Mouse (Mus musculus) megakaryocyte progenitor cell, adult 5-6 weeks (primary cell): ENCODE results near the gene H2-Eb1. TPM values are rescaled to one million over a fixed set of nuclear protein-coding genes. Genes with fewer than 3 reads are reported as not detected.

Source experiments
- ATAC-seq: replicated peaks from 2 replicates; pipeline ENCODE4 v1.8.0; 2016; ENCODE audit warnings: mild to moderate bottlenecking, moderate TSS enrichment, inconsistent platforms; ENCODE audit not compliant: poor library complexity
- total RNA-seq, 2 experiments: library from RNA; stranded (forward) in 1 of 2; stranded (reverse) in 1 of 2; fragments of 157-497, 149-512 nt in 1 of 2; fragments of 200-1000 nt in 1 of 2; gene quantifications; 2 replicates each; pipeline versions ENCODE4 v1.2.3 to v1.2.4; 2015 to 2017

Gene H2-Eb1
- 5.0 and 5.6 TPM in 2 replicates for total RNA-seq (2015)
- total RNA-seq (2017): 11.2 and 17.2 TPM in 2 replicates

- ATAC-seq: peak; percentile 89
Measured at GRCm38 (mm10) chr17:34305380-34306030, at the start of gene H2-Eb1. H2-Eb1 (plus strand) TSS chr17:34305867.

- ATAC-seq: no peak
Measured at GRCm38 (mm10) chr17:34256501-34256900, 49.2 kb upstream of the H2-Eb1 start.

GRCm38 (mm10) chr17:34257594-34258375 lies 47.9 kb upstream of the H2-Eb1 start, which contains the start of gene H2-Ab1:
H2-Ab1 (plus strand) TSS chr17:34257689.
- peak; percentile 97 for ATAC-seq

- ATAC-seq: no peak
Measured at GRCm38 (mm10) chr17:34260551-34260950, 45.1 kb upstream of the H2-Eb1 start.

- ATAC-seq: peak; percentile 27; the same call in 1 of the 2 replicates
Measured at GRCm38 (mm10) chr17:34261502-34261901, 44.2 kb upstream of the H2-Eb1 start.

- ATAC-seq: peak; percentile 85
Measured at GRCm38 (mm10) chr17:34263068-34263467, 42.6 kb upstream of the H2-Eb1 start.

- ATAC-seq: peak; percentile 45
Measured at GRCm38 (mm10) chr17:34263811-34264371, 41.8 kb upstream of the H2-Eb1 start.

GRCm38 (mm10) chr17:34264452-34265351 lies 41.0 kb upstream of the H2-Eb1 start:
- peak; percentile 32; the same call in 1 of the 2 replicates for ATAC-seq

GRCm38 (mm10) chr17:34268262-34268661 lies 37.4 kb upstream of the H2-Eb1 start:
- no peak for ATAC-seq

- ATAC-seq: no peak
Measured at GRCm38 (mm10) chr17:34268748-34269147, 36.9 kb upstream of the H2-Eb1 start.

- ATAC-seq: no peak
Measured at GRCm38 (mm10) chr17:34269817-34270216, 35.9 kb upstream of the H2-Eb1 start.

- no peak for ATAC-seq
Measured at GRCm38 (mm10) chr17:34270230-34270629, 35.4 kb upstream of the H2-Eb1 start.

GRCm38 (mm10) chr17:34270940-34271339 lies 34.7 kb upstream of the H2-Eb1 start:
- no peak for ATAC-seq

- no peak for ATAC-seq
Measured at GRCm38 (mm10) chr17:34272102-34272501, 33.6 kb upstream of the H2-Eb1 start.

- no peak for ATAC-seq
Measured at GRCm38 (mm10) chr17:34280499-34281038, 25.1 kb upstream of the H2-Eb1 start.

- no peak for ATAC-seq
Measured at GRCm38 (mm10) chr17:34281836-34282235, 23.8 kb upstream of the H2-Eb1 start.

- no peak for ATAC-seq
Measured at GRCm38 (mm10) chr17:34285371-34285770, 20.3 kb upstream of the H2-Eb1 start.

GRCm38 (mm10) chr17:34285848-34286247 lies 19.8 kb upstream of the H2-Eb1 start:
- ATAC-seq: peak; percentile 69

- 0 out of 2 replicates have a peak, but pooled peaks have one; percentile 21 for ATAC-seq
Measured at GRCm38 (mm10) chr17:34286501-34286900, 19.2 kb upstream of the H2-Eb1 start.

GRCm38 (mm10) chr17:34286999-34287398 lies 18.7 kb upstream of the H2-Eb1 start:
- no peak for ATAC-seq
